Mouse (Mus musculus) hindbrain, embryonic 14.5 days (tissue): ENCODE measurements around the gene Grb10. TPM values are rescaled to one million over a fixed set of nuclear protein-coding genes. Genes with fewer than 3 reads are reported as not detected.

Experiments
- ATAC-seq: fragments of 200-750 bp; cut with Nextera tagmentation; 2 replicates; pipeline ENCODE4 v1.8.0; 2017; ENCODE audit warnings: moderate number of reproducible peaks, mild to moderate bottlenecking, moderate TSS enrichment, moderate library complexity; ENCODE audit not compliant: low FRiP score
- DNase-seq: peaks from one replicate; pipeline ENCODE4 v3.0.0-alpha.2; 2015; ENCODE audit warnings: low spot score
- H3K27ac ChIP-seq: fragments of 300-500 bp; sonication (generic); 2 replicates; pipeline ENCODE4 v1.5.1; 2014; ENCODE audit warnings: mild to moderate bottlenecking, moderate library complexity
- H3K27me3 ChIP-seq: fragments of 300-500 bp; sonication (generic); 2 replicates; pipeline ENCODE4 v1.6.1; 2014; ENCODE audit warnings: mild to moderate bottlenecking, low read length, mixed read lengths; ENCODE audit not compliant: control insufficient read depth, insufficient read depth
- H3K36me3 ChIP-seq: fragments of 300-500 bp; sonication (generic); replicated peaks from 2 replicates; pipeline ENCODE4 v1.6.1; 2014; ENCODE audit not compliant: control insufficient read depth, insufficient read depth
- H3K4me1 ChIP-seq: fragments of 300-500 bp; sonication (generic); replicated peaks from 2 replicates; pipeline ENCODE4 v1.6.1; 2014; ENCODE audit warnings: antibody characterized with exemption, low read length, mixed read lengths; ENCODE audit not compliant: control insufficient read depth, insufficient read depth
- H3K4me2 ChIP-seq: fragments of 300-500 bp; sonication (generic); replicated peaks from 2 replicates; pipeline ENCODE4 v1.6.1; 2014; ENCODE audit warnings: mild to moderate bottlenecking, moderate library complexity
- H3K4me3 ChIP-seq: fragments of 300-500 bp; sonication (generic); replicated peaks from 2 replicates; pipeline ENCODE4 v1.5.1; 2014; ENCODE audit warnings: mild to moderate bottlenecking, low read length
- H3K9ac ChIP-seq: fragments of 300-500 bp; sonication (generic); 2 replicates; pipeline ENCODE4 v1.6.1; 2014
- H3K9me3 ChIP-seq: fragments of 300-500 bp; sonication (generic); 2 replicates; pipeline ENCODE4 v1.6.1; 2016; ENCODE audit warnings: low read length; ENCODE audit not compliant: control insufficient read depth
- WGBS: fragments of 180-500 bp; shearing (Covaris S2); extraction: QIAGEN DNeasy Blood & Tissue Kit; methylation state at CpG from one replicate; pipeline ENCODE4 v1.1.7; 2014; 5-methylcytosine and 5-hydroxymethylcytosine counted together
- polyA plus RNA-seq: library from polyadenylated mRNA; unstranded; fragments of >200 nt; fragmentation: Nextera tagmentation; extraction: Ambion mirVana; gene quantifications from 2 replicates; pipeline ENCODE4 v1.2.1, GENCODE M21; 2014

Grb10 gene
- polyA plus RNA-seq, 1 experiment from 2014 or later, result 49.5 TPM

DNA sequence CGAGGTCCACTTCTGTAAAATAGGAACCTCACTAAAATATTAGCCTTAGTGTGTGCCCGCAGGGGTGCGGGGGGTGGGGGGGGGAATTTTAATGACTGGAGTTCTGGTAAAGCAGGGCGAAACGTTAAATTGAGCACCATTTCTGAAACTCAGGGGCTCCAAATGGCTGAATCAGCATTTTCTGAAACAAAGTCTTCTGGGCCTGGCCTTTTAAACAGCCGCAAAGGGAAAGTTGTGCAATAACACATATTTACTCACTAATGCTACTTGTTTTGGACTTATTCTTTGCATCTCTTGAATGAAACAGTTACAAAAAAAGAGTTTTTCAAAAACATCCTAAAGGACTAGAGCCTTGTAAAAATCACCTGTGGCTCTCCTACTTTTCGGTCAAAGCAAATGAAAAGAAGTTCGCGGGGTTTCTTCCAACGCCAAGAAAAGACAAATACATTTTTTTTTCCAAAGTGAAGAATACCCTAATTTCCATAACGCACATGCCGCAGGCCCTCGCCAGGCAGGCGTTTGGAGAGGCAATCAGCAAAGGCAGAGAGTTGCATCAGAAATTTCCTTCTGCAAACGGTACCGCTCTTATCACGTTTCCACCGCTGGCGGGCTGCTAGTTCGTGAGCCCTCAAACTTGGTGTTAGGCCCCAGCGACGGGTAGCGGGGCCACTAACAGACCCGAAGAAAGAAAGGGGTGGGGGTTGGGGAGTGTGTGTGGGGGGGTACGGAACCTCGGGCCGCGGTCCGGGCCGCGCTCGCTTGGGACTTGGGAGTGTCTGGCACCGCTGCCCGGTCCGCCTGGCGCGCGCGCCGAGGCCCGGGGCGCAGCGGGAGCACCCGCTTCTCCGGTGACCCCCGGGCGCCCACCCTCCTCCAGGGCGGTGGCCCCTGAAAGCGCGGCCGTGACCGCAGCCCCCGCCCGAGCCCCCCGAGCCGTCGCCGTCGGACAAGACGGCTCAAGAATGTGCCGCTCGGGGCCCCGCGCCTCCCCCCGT, 2.3 kb downstream of the Grb10 start:
- Histone ChIP-seq H3K4me3 (peak overlapping the region; percentile 45), H3K9ac (peak overlapping the region; percentile 67), H3K4me1 (0 out of 2 replicates have a peak, but pooled peaks cover 10% of the 10 kb centered on the region), H3K4me2 (peak overlapping the region; percentile 53), H3K27ac (peak overlapping the region; percentile 66), H3K36me3 (no peaks in the 10 kb centered on the region), H3K9me3 (0 out of 2 replicates have a peak, but pooled peaks cover 3% of the 10 kb centered on the region), H3K27me3 (peaks cover 91% of the 10 kb centered on the region)
- no peak for DNase-seq
- WGBS, result 2% methylated on average over 31 of the region's 65 CpGs
- ATAC-seq, result peak; percentile 15; the same call in 1 of the 2 replicates

- Histone ChIP-seq H3K27me3 (peaks cover 91% of the 10 kb centered on the region), H3K4me1 (0 out of 2 replicates have a peak, but pooled peaks cover 10% of the 10 kb centered on the region), H3K27ac (0 out of 2 replicates have a peak overlapping the region, but pooled peaks have one; percentile 10), H3K9me3 (0 out of 2 replicates have a peak, but pooled peaks cover 3% of the 10 kb centered on the region), H3K4me2 (peak overlapping the region; percentile 53), H3K4me3 (peak overlapping the region; percentile 45), H3K9ac (peak overlapping the region; percentile 67), H3K36me3 (no peaks in the 10 kb centered on the region)
- 4% methylated on average over 12 of the region's 12 CpGs for WGBS
- no peak for DNase-seq
- no peak for ATAC-seq
Measured at GRCm38 (mm10) chr11:12035324-12035723, 3.2 kb downstream of the Grb10 start.

- Histone ChIP-seq H3K27me3 (peaks cover 91% of the 10 kb centered on the region), H3K4me2 (peak overlapping the region; percentile 53), H3K9me3 (0 out of 2 replicates have a peak, but pooled peaks cover 3% of the 10 kb centered on the region), H3K9ac (peak overlapping the region; percentile 39; the same call in 1 of the 2 replicates), H3K36me3 (no peaks in the 10 kb centered on the region), H3K4me1 (0 out of 2 replicates have a peak, but pooled peaks cover 10% of the 10 kb centered on the region), H3K27ac (no peak overlapping the region), H3K4me3 (peak overlapping the region; percentile 45)
- WGBS, result 45% methylated on average over 4 of the region's 4 CpGs
- no peak for DNase-seq
- ATAC-seq, result no peak
Measured at GRCm38 (mm10) chr11:12034781-12035180, 3.7 kb downstream of the Grb10 start.

GRCm38 (mm10) chr11:12034371-12034770, 4.1 kb downstream of the Grb10 start:
- DNase-seq (no peak), ATAC-seq (no peak)
- peaks cover 91% of the 10 kb centered on the region for H3K27me3 ChIP-seq
- 0 out of 2 replicates have a peak overlapping the region, but pooled peaks have one; percentile 14 for H3K27ac ChIP-seq
- H3K4me2 ChIP-seq, result peak overlapping the region; percentile 53
- no peak overlapping the region for H3K9ac ChIP-seq
- 38% methylated on average over 5 of the region's 5 CpGs for WGBS
- no peaks in the 10 kb centered on the region for H3K36me3 ChIP-seq
- H3K9me3 ChIP-seq, result 0 out of 2 replicates have a peak, but pooled peaks cover 3% of the 10 kb centered on the region
- H3K4me1 ChIP-seq, result 0 out of 2 replicates have a peak, but pooled peaks cover 10% of the 10 kb centered on the region
- H3K4me3 ChIP-seq, result no peak overlapping the region; the same call in 1 of the 2 replicates

GRCm38 (mm10) chr11:12032831-12033230, 5.7 kb downstream of the Grb10 start:
- Histone ChIP-seq H3K27ac (no peak overlapping the region), H3K4me3 (no peak overlapping the region), H3K36me3 (no peaks in the 10 kb centered on the region), H3K9me3 (0 out of 2 replicates have a peak, but pooled peaks cover 3% of the 10 kb centered on the region), H3K27me3 (peaks cover 91% of the 10 kb centered on the region), H3K9ac (no peak overlapping the region), H3K4me2 (no peak overlapping the region; the same call in 1 of the 2 replicates), H3K4me1 (0 out of 2 replicates have a peak, but pooled peaks cover 7% of the 10 kb centered on the region)
- WGBS, result 22% methylated on average over 5 of the region's 5 CpGs
- no peak for ATAC-seq
- no peak for DNase-seq

GRCm38 (mm10) chr11:12026638-12027037, 11.8 kb downstream of the Grb10 start:
- Histone ChIP-seq H3K4me3 (peak overlapping the region; percentile 42), H3K9me3 (peaks cover 32% of the 10 kb centered on the region), H3K36me3 (no peaks in the 10 kb centered on the region), H3K27ac (peak overlapping the region; percentile 86), H3K27me3 (peaks cover 83% of the 10 kb centered on the region), H3K4me1 (no peaks in the 10 kb centered on the region), H3K4me2 (peak overlapping the region; percentile 57), H3K9ac (peak overlapping the region; percentile 56)
- ATAC-seq (peak; percentile 44), DNase-seq (peak; percentile 45)
- 50% methylated on average over 17 of the region's 17 CpGs for WGBS

- peak; percentile 78 for DNase-seq
- Histone ChIP-seq H3K4me3 (peak overlapping the region; percentile 42), H3K36me3 (no peaks in the 10 kb centered on the region), H3K4me1 (no peaks in the 10 kb centered on the region), H3K27ac (peak overlapping the region; percentile 86), H3K27me3 (peaks cover 83% of the 10 kb centered on the region), H3K4me2 (peak overlapping the region; percentile 57), H3K9me3 (peaks cover 32% of the 10 kb centered on the region), H3K9ac (peak overlapping the region; percentile 56)
- ATAC-seq, result peak; percentile 93
- 55% methylated on average over 108 of the region's 108 CpGs for WGBS
Measured at GRCm38 (mm10) chr11:12025756-12026593, 12.5 kb downstream of the Grb10 start.

GRCm38 (mm10) chr11:12025392-12025755, 13.1 kb downstream of the Grb10 start:
- Histone ChIP-seq H3K4me3 (peak overlapping the region; percentile 42), H3K27me3 (peaks cover 83% of the 10 kb centered on the region), H3K27ac (peak overlapping the region; percentile 86; the same call in 1 of the 2 replicates), H3K4me1 (no peaks in the 10 kb centered on the region), H3K36me3 (no peaks in the 10 kb centered on the region), H3K9ac (peak overlapping the region; percentile 56; the same call in 1 of the 2 replicates), H3K4me2 (peak overlapping the region; percentile 57), H3K9me3 (peaks cover 32% of the 10 kb centered on the region)
- peak; percentile 73 for ATAC-seq
- no peak for DNase-seq
- WGBS, result 57% methylated on average over 32 of the region's 32 CpGs
